Mouse (Mus musculus) liver, embryonic 14.5 days (tissue): ENCODE measurements around the gene Gfra1.

Experiments used
- CTCF ChIP-seq: IDR thresholded peaks from 2 replicates; pipeline ENCODE4 v1.5.1; 2016; ENCODE audit warnings: antibody characterized with exemption, low read depth, control low read depth
- EP300 ChIP-seq: IDR thresholded peaks from 2 replicates; pipeline ENCODE4 v1.6.1; 2016; ENCODE audit warnings: antibody characterized with exemption, low read depth

GRCm38 (mm10) chr19:58395785-58396603, 59.7 kb downstream of the Gfra1 start:
- TF ChIP-seq CTCF (no peak), EP300 (no peak)
